Mouse (Mus musculus): ENCODE data around the gene Tent5c.

Tent5c gene

DNA sequence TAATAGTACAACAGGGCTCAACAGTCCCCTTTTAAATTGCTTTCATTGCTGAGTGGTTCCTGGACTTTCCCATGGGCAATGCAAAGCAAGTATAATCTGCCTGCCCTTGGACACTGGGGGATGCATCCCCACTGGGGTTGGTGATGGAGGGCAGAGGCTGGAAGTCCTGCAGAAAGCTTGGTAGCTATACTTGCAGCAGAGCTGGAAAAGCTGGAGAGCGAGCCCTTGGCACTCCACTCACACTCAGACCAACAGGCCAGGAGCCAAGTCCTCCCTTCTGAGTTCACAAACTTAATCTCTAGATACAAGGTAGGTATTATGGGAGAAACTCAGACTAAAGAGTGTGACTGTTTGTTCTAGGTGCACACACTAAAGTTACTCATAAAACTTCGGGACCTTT, 2.1 kb downstream of the Tent5c start:
- DNase-seq (ENCODE audit: low read depth, low spot score): no peak

DNA sequence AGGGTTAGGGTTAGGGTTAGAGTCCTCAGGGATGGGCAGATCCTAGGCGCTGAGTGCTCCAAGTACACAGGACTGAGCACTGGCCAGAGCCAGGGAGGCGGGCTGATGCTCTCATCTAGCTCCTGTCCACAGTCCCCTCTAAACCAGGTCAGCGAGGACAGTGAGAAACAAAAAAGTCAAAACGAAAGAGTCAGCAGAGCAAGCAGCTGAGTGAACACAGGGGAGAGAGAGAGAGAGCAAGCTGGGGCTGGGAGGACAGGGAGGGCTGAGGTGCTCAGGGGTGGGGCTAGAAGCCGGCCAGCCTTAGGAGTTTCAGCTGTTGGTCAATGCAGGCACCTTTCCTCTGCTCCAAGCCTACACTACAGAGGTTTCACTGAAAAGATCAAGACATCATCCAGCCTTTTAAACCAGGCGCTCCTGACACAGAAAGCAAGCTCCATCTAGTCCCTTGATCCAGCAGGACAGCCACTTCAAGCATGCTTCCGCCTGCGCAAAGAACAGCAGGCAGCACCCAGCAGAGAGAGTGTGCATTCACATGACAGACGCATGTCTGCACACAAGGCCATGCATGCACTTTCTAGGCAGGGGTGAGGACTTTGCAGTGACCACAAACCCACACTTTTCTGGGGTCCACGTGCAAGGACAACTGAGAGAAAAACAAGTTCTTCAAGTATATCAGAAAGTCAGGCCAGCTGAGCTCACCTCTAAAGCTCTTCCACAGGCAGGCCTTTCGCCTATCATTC, 3.6 kb downstream of the Tent5c start:
- DNase-seq (ENCODE audit: low read depth, low spot score): no peak

DNA sequence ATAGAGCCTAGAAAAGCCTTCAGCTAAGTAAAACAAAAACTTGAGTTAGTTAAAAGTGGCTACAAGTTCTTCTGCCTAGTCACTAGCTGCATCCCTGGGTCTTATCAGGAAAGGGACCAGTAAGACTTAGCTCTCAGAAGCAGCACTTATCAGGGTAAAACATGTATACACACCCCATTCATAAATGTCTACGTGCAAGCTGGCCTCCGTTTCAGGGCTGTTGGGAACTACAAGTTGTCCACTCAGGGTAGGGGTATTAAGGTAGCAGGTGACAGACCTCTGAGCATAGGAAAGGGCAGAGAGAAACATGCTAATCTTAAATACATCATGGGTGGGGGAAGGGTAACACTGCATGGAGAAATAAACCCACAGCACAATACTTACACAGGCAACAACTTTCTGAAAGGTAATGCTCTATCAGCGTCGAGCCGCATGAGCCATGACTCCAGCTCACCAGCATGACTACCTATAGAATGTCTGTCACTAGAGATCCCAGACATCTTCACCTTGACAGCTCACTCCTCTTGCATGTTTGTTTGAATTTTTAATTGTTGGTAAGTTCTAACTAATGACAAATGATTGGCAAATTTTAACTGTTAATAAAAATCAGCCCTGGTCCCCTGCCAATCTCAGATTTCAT, 6.0 kb downstream of the Tent5c start:
- DNase-seq (ENCODE audit: low read depth, low spot score): no peak

DNA sequence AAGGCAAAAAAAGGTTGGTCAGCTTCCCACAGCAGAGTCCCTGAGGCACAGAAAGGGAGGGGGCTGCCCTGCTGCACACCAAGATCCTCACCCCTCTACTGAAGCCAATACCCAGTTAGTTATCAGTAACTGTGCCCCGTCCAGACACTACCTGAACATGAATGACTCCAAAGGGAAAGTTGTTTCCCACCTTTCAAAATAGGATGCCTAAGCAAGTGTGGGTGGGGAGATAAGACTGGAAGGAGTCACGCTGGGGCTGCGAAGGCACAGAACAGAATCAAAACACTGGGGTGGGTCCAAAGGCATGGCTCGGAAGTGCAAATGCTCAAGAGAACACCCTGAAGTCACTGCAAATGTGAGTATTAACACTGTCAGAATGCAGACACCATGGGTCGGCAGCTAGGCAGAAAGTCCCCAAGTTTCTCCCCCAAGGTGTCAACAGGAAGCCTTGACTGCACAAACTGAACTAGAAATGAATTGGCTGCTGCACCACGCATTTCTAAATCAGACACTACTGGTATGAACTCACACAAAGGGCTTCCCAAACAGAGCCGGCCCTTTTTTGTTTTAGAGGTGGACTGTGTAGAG, 6.7 kb downstream of the Tent5c start:
- DNase-seq (ENCODE audit: low read depth, low spot score): no peak

DNA sequence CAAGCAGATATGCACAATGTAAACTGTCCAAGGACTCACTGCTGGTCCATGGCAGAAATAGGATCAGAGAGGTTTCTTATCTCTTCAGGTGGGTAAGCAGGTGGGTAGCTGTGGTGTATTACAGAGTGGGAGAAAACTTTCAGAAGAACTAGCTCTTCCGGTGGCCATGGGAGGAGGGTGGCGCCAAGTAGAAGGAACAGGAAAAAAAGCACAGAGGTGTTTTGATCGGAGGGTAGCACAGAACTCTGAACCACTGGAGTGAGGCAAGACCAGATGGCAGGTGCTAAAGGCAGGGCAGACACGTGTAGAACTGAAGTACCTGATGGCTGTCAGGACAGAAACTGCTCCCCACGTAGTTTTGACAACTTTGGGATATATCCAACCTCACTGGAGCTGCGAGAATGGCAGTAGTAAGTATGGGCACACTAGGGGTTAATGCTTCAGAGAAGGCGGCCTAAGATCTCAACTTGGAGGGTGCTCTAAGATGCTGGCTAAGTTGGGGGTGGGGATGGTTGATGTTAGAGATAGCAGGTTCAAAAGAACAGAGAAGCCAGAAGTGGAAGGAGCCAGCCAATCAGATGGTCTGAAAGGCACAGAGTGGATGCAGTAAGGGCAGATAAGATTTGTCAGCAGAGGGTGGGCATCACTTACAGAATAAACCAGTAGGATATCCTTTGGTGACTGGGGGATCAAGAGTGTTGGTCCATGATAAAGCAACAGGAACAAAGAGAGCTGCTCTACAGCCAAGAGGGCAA, 8.7 kb downstream of the Tent5c start:
- no peak for DNase-seq (ENCODE audit: low read depth, low spot score)

DNA sequence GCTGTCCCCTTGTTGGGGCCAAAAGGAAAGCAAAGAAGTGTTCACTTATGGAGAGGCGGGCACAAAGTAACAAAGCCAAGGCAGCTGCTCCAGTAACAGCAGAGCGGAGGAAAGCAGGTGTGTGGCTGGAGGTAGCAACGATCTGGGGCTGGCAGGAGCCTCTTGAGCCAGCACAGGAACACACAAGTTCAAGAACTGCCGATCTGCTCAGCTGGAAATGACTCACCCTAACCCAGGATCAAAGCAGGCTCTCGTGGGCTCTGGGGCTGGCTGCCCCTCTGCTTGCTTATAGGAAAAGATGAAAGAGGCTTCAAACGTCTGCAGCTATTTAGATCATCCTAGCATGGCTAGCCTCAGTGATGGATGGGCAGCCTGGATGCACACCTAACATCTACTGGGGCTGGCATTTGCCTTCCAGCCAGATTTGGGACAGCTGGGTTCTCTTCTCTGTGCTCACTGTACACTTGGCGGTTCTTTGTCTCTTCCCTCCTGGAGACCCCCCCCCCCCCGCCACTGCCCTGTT, 14.1 kb downstream of the Tent5c start:
- DNase-seq (ENCODE audit: low read depth, low spot score): no peak

DNA sequence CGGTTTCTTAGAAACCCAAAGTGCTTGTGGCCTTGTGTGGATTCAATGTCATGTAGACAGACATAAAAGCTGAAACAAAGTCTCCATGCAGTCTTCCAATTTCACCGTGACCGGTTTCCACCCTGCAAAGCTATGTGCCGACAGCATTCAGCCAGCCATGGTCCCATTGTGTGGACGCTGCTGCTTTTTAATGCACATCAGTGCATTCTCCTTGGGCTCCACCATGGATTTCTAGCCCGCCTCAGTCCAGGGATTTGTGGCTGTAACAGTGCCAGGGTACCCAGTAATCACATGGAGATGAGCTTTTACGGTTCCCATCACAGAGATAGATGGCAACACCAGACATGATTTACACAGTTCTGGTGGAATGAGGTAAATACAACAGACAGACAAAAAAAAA, 14.6 kb downstream of the Tent5c start:
- no peak for DNase-seq (ENCODE audit: low read depth, low spot score)

DNA sequence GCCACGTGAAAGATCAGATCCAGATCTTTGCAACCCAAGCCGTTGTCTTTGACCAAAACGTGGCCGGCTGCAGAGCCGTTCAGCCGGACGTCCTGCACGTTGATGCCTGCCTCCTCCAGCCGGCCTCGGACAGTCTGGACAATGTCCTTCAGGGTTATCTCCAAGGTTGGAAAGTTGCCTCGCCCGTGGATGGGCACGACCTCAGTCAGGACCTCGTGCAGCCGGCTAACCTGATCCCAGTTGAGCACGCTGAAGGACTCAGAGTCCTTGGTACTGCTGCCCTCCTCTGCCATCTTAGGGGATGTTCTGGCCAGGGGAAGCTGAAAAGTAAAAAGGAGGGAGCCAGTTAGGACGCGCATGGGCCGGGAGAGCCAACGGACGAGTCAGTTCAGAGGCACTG, 16.0 kb downstream of the Tent5c start:
- DNase-seq (ENCODE audit: low read depth, low spot score): no peak

DNA sequence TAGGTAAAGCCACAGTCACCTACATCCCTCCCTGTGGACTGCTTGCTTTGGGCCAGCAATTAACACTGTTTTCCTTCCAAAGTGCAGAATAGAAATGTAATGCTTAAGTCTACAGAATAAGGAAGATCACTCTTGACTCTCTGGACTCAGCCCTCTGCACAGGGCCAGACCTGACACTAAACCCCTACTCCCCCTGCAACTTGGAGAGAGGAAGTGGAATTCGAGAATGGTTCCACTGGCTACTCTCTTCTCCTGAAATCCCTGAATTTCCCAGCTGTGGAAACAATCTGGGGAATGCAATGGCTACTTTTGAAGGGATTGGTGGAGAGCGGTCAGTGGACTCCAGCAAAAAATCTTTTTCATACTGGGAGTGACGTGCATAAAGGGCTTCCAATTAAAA, 18.2 kb downstream of the Tent5c start:
- DNase-seq (ENCODE audit: low read depth, low spot score): no peak

DNA sequence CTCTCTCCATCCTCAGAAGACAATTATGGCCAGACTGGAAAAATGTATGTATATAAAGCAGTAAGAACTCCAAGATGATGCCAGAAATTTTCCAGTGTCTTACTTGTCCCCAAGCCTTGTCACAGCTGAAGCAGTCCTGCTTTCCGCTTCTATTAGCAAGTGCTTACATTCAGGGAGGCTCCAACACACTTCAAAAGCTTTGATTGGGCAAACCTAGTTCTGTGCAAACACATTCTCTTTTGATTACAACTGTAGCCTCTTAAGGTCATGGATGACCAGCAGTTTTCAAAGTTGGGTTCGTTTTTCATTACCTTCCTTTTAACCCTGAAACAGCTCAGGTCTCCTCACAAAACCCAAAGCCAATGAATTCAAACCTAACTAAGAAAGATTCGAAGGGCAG, 19.0 kb downstream of the Tent5c start:
- DNase-seq (ENCODE audit: low read depth, low spot score): no peak

DNA sequence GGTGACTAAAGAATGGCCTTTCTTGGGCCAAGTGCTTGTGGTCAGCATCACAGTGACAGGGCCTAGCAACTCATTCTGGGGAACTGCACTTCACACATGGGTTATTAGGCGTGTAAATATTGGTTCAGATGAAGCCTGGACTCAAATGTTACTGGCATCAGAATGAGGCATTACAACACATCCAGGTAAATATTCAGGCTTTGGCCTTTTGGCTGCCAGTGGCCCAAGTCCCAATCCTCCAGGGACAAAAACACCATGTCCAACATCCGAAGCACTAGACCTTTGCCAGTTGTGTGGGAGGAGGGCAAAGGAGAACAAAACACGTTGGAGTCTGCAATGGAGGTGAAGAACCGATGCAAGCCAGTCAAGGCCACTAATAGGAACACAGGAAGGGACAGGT, 22.6 kb downstream of the Tent5c start:
- DNase-seq (ENCODE audit: low read depth, low spot score): no peak

DNA sequence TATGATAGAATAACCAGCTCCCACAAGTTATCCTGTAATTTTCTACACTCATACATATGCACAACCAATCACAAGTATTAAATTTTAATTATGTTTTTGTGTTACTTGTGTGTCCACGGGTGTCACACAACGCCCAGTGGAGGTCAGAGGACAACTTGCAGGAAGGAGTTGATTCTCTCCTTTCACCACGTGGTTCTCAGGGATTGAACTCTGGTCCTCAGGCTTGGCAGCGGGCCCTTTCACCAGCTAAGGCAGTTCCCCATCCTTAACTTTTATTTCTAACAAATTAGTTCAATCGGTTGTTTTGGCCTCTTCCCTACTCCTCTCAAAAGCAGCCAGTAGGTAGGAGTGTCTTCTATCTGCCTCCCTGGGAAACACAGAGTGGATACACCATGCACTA, 24.5 kb downstream of the Tent5c start:
- no peak for DNase-seq (ENCODE audit: low read depth, low spot score)

DNA sequence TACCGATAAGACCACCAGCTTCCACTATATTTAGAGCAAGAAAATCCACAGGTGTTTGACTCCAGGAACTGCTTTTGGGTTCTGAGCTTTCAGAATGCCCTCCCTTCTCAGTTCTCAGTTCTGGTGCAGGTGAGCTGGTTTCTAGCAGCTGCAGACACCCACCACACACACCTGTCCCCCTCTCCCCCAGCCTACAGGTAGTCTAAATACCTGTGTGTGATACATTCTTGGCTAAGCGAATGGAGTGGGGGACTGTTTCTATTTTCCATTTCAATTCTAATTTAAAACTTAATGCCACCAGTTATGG, 25.2 kb downstream of the Tent5c start:
- DNase-seq (ENCODE audit: low read depth, low spot score): no peak

DNA sequence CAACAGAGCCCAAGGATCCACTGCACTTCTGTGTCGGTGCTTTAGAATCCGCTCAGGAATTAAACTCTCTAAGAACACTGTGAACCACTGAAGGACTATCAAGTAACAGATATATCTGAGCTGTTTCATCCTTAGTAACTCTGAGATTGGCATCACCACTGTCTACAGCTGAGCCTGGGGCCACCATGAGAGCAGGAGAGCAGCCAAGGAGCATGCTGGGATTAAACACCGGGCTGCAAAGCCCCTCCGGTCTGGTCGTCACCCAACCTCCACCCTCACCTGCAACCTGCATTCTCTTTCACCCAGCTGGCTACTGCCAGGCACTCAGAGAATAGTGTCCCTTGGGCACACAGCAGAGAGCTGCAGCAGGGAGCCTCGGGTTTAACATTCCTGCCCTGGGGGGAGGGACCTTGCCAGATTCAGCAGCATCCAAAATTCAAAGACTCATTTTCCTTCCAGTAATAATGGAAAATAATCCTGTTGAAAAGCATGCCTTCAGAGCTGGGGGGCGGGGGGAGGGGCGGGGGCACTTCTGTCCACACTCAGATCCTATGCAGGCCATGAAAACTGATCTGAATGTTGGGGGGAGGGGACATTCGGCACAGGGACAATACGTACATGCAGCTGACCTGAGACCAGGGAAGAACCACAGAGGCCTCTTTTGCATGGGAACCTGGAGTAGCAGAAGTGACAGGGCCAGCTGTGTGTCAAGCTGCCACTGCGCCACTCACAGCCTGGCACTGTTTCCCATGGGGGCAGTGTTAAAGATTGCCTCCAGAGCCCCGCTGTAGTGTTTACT, 25.8 kb downstream of the Tent5c start:
- no peak for DNase-seq (ENCODE audit: low read depth, low spot score)

DNA sequence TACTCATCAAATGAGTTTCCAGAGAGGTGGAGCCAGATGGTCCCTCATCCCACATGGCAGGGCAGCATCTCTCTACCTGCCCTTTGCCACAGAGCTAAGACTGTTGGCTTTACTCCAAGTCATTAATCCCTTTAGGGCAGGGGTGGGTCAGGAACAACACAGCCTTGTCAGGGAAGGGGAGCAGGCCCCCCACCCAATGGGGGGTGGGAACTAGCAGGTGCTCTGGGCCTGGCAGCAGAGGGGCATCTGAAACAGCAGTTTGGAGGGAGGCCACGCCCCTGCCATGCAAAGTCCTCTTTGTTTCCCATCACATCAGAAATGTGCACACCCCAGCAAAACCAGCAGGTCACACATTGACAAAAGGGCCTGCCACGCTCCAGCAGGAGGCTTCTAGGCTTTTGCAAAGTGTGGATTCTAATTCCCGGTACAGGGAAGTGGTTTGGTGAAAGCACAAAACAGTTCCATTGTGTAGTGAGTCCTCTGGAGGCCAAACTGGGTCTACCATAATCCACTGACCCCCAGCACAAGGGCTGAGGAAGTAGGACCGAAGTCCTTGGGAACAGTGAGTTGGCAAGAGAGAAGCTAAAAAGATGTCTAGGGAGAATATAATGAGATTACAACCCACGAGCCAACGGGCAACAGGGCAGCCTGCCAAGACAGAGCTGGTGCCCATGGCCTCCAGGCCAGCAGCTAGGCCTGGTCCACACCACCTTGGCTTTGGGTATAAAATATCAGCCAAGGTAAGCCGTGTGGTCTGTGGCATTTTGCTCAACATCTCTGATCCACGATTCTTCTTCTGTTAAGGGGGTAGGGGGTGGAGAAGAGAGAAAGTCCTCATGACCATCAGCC, 26.7 kb downstream of the Tent5c start:
- no peak for DNase-seq (ENCODE audit: low read depth, low spot score)

DNA sequence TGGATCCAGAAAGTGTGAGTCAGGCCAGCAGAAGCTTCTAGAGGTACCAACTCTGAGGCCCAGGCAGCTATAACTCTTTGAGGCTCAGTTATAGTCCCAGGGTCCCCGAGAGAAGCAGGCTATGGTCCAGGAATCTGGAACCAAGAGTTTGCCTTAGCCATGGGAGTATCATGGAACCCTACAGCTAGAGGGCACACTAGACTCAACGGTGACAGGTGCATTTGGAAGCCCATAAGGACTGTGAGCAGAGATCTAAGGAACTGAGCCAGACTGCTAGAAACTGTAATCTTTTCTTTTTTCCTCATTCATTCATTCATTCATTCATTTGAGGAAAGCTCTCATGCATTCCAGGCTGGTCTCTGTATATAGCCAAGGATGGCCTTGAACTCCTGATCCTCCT, 28.6 kb downstream of the Tent5c start:
- no peak for DNase-seq (ENCODE audit: low read depth, low spot score)

DNA sequence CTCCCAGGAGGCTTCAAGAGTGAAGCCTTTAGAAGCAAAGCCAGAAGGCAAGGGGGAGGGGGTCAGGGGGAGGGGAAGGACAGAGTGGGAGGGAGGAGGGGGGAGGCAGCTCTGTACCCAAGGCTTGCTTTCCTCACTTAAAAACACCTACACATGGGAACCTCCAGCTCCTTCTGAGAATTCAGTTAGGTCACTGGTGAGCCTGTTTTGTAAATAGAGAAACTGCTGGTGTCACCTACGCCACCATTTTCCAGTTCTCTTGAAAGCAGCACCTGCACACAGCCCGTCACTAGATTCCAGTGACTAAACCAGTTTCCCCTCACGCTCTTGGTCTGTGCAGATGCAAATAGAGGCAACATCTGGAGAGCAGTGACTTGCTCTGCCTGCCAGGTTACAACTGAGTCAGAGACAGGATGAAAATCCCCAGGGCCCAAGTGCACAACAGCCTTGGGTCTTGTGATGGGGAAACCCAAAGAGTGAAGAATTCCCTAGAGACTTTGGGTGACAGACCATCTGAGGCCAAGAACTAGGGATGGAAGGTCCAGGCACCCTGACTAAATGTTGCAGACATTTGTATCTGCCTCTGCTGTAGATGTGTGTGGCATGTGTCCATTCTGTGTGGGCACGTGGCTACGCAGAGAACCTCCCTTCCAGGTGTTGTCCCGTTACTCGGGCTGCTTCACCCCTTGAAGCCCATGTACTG, 45.2 kb downstream of the Tent5c start:
- no peak for DNase-seq (ENCODE audit: low read depth, low spot score)

DNA sequence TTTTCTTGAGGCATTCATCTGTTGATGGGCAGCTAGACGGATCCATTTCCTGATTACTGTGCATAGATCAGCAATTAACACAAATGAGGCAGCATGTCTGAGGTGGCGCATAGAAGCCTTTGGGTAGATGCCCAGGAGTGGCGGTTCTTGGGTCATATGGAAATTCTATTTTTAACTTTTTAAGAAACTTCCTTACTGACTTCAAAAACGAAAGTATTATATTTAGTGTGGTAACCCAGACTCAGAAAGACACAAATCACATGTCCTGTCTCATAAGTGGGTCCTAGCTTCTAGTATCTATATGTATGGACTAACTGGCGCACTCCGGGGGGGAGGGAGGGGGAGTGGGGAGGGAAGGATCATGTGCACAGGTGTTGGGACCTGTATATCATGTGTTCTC, 46.6 kb downstream of the Tent5c start:
- DNase-seq (ENCODE audit: low read depth, low spot score): no peak

DNA sequence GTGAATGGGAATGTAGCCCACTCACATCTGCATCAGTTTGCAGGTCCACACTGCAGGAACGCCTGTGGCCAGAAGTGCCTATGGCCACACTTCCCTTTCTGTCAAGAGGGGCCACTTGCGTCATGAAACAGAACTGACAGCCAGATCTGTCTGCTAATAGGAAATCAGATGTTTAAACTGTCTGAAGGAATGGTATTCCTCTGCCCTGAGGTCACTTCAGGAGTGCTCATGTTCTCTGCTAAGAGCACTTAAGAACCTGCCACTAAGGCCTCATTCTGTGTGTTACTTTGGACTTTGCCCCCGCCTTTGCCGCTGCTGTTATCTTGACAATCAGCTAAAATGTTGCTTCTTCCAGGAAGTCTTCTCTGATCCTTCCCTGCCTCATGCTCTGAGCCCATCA, 48.4 kb downstream of the Tent5c start:
- no peak for DNase-seq (ENCODE audit: low read depth, low spot score)

DNA sequence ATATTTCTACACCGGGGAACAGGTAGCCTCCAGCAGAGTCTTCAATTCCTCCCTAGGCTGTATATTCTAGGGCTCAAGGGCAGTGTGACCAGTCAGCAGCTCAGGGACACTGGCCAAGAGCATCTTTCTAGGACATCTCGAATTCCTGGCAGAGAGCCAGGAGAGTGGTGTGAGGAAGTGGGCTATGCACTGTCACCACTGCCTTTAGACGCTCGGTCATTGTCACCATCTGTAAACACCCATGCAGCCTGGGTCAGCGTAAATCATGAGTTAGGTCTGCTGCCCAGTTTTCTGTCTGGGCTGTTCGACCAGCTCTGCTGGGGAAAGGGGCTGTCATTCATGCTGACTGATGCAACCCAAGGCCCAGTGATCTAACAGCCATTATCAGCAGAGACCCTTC, 49.1 kb downstream of the Tent5c start:
- DNase-seq (ENCODE audit: low read depth, low spot score): no peak
